Mouse (Mus musculus) adrenal gland, adult 8-10 months (tissue): ENCODE data around the gene Pcbd2. TPM values are rescaled to one million over a fixed set of nuclear protein-coding genes. Genes with fewer than 3 reads are reported as not detected.

Experiments used
- DNase-seq: peaks from one replicate; pipeline ENCODE4 v3.0.0; 2022
- total RNA-seq, 4 experiments: library from RNA; stranded (reverse); gene quantifications; 2 replicates each; pipeline ENCODE4 v1.2.4; 2022

Pcbd2 gene
- total RNA-seq, 4 experiments from 2014 or later, result 69.2 to 80.6 (median 74.7) TPM

- no peak for DNase-seq
Observed at GRCm38 (mm10) chr13:55733628-55734502, 6.7 kb downstream of the Pcbd2 start.

- DNase-seq, result no peak
Observed at GRCm38 (mm10) chr13:55737885-55738284, 10.7 kb downstream of the Pcbd2 start.

DNA sequence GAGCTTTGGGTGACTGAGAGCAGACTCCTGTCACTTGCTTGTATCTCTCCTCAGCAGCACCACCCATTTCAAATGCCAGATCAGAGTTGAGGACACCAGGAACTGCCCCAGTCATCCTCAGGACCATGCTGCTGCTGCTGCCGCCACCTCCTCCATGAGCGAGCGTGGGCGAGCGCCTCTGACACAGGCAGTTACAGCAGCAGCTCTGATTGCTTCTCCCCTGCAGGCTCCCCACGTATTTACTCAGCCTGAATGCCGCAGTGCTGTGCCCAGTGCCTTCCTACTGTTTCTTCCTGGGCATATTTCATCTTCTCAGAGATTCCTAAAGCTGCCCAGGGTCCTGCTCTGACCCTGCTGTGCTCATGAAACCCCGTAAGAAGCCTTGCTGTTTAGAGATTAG is 15.1 kb downstream of the Pcbd2 start:
- no peak for DNase-seq

DNA sequence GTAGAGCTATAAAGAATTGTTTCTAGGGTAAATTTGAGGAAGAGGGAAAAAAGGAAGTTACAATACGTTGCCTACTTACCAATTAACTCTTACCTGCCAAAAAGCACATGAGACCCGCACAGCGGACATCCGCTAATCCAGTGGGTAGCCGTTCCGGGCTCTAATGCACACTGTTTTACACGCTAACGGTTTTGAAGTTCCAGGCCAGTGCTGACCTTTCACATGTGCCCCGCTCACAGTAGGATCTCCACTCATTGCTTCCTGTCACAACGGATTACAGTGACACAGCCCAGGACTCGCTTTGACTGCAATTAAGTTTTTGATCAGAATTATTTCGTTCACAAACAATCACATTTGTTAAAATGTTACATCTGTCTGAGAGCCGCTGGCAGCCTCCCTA is 27.2 kb downstream of the Pcbd2 start:
- no peak for DNase-seq

DNA sequence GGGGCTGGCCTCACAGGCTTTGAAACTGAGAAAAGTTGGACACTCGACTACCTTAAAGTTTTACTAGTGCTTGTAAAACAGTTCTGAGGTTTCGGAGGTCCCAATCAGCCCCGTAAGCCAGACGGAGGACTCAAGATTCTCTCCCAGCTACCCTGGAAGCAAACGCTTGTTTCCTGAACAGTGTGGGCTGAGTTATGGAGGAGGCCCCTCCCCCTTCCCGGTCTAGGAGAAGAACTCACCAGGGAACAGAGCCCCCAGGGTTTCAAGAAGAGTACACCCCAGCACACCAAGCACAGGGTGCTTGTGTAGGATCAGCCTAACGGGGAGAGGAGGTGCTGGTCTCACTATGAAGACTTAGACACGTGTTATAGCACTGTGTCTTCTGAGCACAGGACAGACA is 29.6 kb downstream of the Pcbd2 start:
- DNase-seq, result no peak

DNA sequence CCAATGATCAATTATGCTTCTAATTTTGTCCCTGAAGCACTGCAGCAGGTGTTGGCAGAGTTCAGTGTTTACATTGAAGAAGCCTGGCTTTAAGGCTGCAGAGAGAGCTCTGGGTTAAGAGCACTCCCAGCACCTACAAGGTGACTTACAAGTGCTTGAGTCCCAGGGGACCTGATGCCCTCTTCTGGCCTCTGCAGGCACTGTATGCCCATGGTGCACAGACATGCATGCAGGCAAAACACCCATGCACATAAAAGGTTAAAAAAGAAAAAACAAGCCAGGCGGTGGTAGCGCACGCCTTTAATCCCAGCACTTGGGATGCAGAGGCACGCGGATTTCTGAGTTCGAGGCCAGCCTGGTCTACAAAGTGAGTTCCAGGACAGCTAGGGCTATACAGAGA is 30.5 kb downstream of the Pcbd2 start:
- no peak for DNase-seq

- no peak for DNase-seq
Observed at GRCm38 (mm10) chr13:55760576-55760975, 33.4 kb downstream of the Pcbd2 start.

DNA sequence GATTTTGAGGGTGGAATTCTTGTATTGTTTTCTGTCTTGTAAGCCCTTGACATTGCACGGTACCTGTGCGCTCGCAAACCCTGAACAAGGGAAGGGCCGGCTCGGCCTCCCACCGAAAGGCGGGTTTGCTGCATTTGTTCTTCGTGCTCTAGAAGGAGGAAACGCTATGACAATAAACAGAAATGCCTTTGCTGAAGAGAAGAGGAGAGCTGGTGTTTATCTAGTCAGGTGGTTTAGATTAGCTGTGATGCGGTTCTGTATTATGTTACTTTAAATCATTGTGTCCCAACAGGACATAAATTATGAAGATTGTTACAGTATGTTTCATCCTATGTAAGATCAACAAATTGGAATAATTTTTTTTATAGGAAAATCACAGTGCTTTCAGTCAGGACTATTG is 34.3 kb downstream of the Pcbd2 start:
- DNase-seq, result no peak

GRCm38 (mm10) chr13:55774352-55774751 is 47.2 kb downstream of the Pcbd2 start:
- DNase-seq, result no peak

GRCm38 (mm10) chr13:55775056-55775455 is 47.9 kb downstream of the Pcbd2 start:
- DNase-seq, result no peak

DNA sequence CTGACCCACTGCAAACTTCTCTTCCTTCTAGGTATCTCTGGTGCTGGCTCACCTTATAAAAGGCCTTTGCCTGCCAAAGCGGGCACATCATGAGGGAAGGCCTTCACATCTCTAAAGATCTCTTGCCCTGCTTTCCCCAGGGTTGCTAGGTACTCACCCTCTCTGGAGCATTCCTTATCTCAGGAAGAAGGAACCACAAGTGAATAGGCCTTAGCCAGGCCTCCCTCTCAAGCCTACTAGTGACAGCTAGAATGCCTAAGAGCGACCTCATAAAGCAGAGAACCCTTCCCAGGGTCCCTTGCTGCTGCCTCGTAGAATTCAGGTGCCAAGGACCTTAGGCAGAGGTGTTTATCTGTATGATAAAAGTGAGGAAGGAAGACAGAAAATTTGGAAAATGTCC is 57.1 kb downstream of the Pcbd2 start, which contains the start of gene Catsper3:
Gene Catsper3, plus strand, starts transcription at position 301 of the 400 bp plus-strand sequence.
- DNase-seq, result no peak

DNA sequence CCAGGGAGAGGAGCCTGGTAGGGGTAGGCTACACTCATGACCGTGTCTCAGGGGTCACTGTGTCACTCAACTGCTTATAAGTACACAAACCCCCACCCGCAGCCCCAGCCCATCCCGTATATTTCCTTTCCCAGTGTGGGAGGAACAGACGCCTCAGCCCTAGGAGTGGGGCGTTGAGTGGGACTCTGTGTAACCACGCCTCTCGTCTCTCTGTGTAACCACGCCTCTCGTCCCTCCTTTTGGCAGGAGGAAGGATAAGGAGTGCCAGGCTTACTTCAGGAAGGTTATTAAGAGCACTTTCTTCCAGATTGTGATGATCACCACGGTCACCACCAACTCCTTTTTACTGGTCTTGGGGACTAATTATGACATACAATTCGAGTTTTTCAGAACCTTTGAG is 59.0 kb downstream of the Pcbd2 start:
- no peak for DNase-seq

DNA sequence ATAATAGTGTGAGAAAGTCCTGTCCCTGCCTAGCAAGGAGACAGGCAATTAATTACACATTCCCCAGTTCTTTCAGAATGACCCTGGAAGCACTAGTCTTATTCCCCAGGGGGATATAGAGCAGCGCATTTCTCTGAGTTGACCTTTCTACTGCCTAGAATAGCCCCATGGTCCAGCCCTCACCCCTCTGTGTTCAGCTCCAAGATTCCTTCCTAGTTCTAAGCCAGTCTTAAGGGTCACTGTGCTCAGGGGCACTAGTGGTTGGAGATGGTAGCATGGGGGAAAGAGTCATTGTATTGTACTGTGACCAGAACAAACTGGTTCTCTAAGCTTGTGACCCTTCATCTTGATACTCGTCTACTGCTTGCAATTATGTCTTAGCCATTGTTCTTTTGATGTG is 74.1 kb downstream of the Pcbd2 start:
- DNase-seq, result no peak

- DNase-seq, result no peak
Observed at GRCm38 (mm10) chr13:55803973-55804372, 76.8 kb downstream of the Pcbd2 start.

- DNase-seq, result no peak
Observed at GRCm38 (mm10) chr13:55809041-55809623, 82.0 kb downstream of the Pcbd2 start.

- no peak for DNase-seq
Observed at GRCm38 (mm10) chr13:55809707-55810106, 82.5 kb downstream of the Pcbd2 start.

GRCm38 (mm10) chr13:55810947-55811346 is 83.8 kb downstream of the Pcbd2 start:
- DNase-seq, result no peak

GRCm38 (mm10) chr13:55813490-55814016 is 86.4 kb downstream of the Pcbd2 start:
- DNase-seq, result no peak

- DNase-seq, result no peak
Observed at GRCm38 (mm10) chr13:55814834-55815233, 87.7 kb downstream of the Pcbd2 start.

GRCm38 (mm10) chr13:55822499-55822898 is 95.3 kb downstream of the Pcbd2 start:
- no peak for DNase-seq

DNA sequence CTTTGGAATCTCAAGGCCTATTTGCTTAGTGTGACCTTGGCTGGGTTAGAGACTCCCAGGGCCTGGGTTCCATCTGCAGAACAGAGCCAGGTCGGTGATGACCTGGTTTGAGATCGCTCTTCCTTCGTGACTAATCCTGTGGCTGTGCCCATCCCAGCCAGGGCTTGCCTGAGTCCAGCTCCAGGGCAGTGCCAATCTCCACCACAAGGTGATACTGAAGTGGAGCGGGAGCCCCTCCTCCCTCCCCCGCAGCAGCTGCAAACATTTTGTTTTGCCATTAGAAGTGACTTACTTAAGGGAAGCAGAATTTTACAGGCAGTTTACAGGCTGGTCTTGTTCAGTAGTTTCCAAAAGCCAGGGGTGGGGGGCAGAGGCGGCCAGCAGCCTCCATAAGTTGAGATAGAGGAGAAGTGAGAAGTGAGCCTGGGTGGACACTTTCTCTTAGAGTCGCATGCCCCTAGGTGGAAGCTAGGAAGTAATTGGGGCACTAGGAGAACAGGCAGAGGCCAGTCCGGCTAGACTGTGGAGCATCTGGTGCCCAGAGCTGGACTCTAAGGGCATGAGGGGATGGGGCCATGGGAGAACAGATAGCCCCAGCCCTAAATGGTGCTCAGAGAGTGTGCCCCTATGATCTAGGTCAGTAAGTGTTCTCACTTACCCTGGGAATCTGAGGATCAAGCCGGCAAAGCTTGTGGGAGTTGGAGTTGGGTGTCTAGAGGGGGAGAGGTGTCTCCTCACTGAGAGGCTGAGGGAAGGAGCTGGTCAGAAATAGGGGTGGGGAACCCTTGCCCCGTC is 97.2 kb downstream of the Pcbd2 start:
- no peak for DNase-seq

GRCm38 (mm10) chr13:55825245-55825681 is 98.1 kb downstream of the Pcbd2 start:
- DNase-seq, result no peak
